Mouse (Mus musculus) testis, adult 2 months (tissue): ENCODE results near the gene Car14. TPM values are rescaled to one million over a fixed set of nuclear protein-coding genes. Genes with fewer than 3 reads are reported as not detected.
"Not testable (repeated sequence)": the region's sequence is repeated elsewhere in the genome, so short reads cannot be mapped to it uniquely, and the experiment has no call there.

Experiments used
- H3K27ac ChIP-seq: fragments of 200-500 bp; 2 replicates; pipeline ENCODE4 v1.5.1; 2012; ENCODE audit warnings: low read depth, low read length; ENCODE audit not compliant: control insufficient read depth, insufficient read depth
- H3K27me3 ChIP-seq: fragments of 200-500 bp; 2 replicates; pipeline ENCODE4 v1.6.1; 2012; ENCODE audit warnings: mild to moderate bottlenecking, low read length, moderate library complexity; ENCODE audit not compliant: control insufficient read depth, insufficient read depth
- H3K36me3 ChIP-seq: fragments of 200-500 bp; 2 replicates; pipeline ENCODE4 v1.6.1; 2012; ENCODE audit warnings: mild to moderate bottlenecking, low read length; ENCODE audit not compliant: control insufficient read depth, insufficient read depth
- H3K4me1 ChIP-seq: fragments of 200-500 bp; 2 replicates; pipeline ENCODE4 v1.6.1; 2012; ENCODE audit warnings: low read length; ENCODE audit not compliant: control insufficient read depth, insufficient read depth
- H3K4me3 ChIP-seq: fragments of 200-500 bp; 2 replicates; pipeline ENCODE4 v1.5.1; 2012; ENCODE audit warnings: low read depth, mild to moderate bottlenecking, low read length, moderate library complexity, mixed read lengths; ENCODE audit not compliant: control insufficient read depth
- CTCF ChIP-seq: fragments of 200-500 bp; IDR thresholded peaks from 2 replicates; pipeline ENCODE4 v1.5.1; 2012; ENCODE audit warnings: low read depth, mild to moderate bottlenecking, inconsistent platforms, low read length, moderate library complexity; ENCODE audit not compliant: control insufficient read depth, insufficient read depth, insufficient replicate concordance
- POLR2A ChIP-seq: fragments of 200-500 bp; IDR thresholded peaks from 2 replicates; pipeline ENCODE4 v1.6.1; 2012; ENCODE audit warnings: low read depth, mild to moderate bottlenecking, inconsistent platforms, low read length, moderate library complexity; ENCODE audit not compliant: control insufficient read depth
- polyA plus RNA-seq: library from polyadenylated mRNA; depleted of rRNA; stranded (reverse); fragments of >200 nt; gene quantifications from 2 replicates; pipeline ENCODE4 v1.2.3, GENCODE M21; 2012; rRNA removed

The Car14 gene
- polyA plus RNA-seq, result 2.0 TPM in 2 replicates

GRCm38 (mm10) chr3:95904568-95904967, at the start of gene Car14:
TSS of gene Car14 (minus strand) at chr3:95904691.
- TF ChIP-seq POLR2A (0 out of 2 replicates have a peak, but pooled peaks have one; percentile 18), CTCF (no peak)
- Histone ChIP-seq H3K4me3 (peak within 1 kb of the TSS; percentile 28; the same call in 1 of the 2 replicates), H3K27ac (peak within 1 kb of the TSS; percentile 25), H3K27me3 (no peaks in the 10 kb centered on the region), H3K36me3 (no peaks in the 10 kb centered on the region), H3K4me1 (peaks cover 18% of the 10 kb centered on the region)

- Histone ChIP-seq H3K27me3 (no peaks in the 10 kb centered on the region), H3K4me3 (no peak overlapping the region), H3K36me3 (no peaks in the 10 kb centered on the region), H3K27ac (no peak overlapping the region), H3K4me1 (peaks cover 9% of the 10 kb centered on the region)
- TF ChIP-seq POLR2A (no peak), CTCF (no peak)
Observed at GRCm38 (mm10) chr3:95953522-95953921, 49.0 kb upstream of the Car14 start.

- Histone ChIP-seq H3K27me3 (no peaks in the 10 kb centered on the region), H3K27ac (no peak overlapping the region), H3K36me3 (no peaks in the 10 kb centered on the region), H3K4me3 (no peak overlapping the region), H3K4me1 (peaks cover 9% of the 10 kb centered on the region)
- no peak for TF ChIP-seq CTCF
- TF ChIP-seq POLR2A, result no peak
Observed at GRCm38 (mm10) chr3:95953023-95953422, 48.5 kb upstream of the Car14 start.

GRCm38 (mm10) chr3:95951566-95951965, 47.1 kb upstream of the Car14 start:
- Histone ChIP-seq H3K4me3 (peak overlapping the region; percentile 98), H3K27ac (peak overlapping the region; percentile 93)
- H3K36me3 ChIP-seq, H3K27me3 ChIP-seq, H3K4me1 ChIP-seq: not testable (repeated sequence)

GRCm38 (mm10) chr3:95950763-95951551, 46.5 kb upstream of the Car14 start:
- Histone ChIP-seq H3K27me3 (no peaks in the 10 kb centered on the region), H3K36me3 (no peaks in the 10 kb centered on the region), H3K27ac (peak overlapping the region; percentile 95), H3K4me1 (peaks cover 9% of the 10 kb centered on the region), H3K4me3 (peak overlapping the region; percentile 98)
- peak; percentile 83 for TF ChIP-seq POLR2A
- no peak for TF ChIP-seq CTCF

- Histone ChIP-seq H3K36me3 (no peaks in the 10 kb centered on the region), H3K27me3 (no peaks in the 10 kb centered on the region), H3K4me3 (no peak overlapping the region), H3K27ac (no peak overlapping the region), H3K4me1 (peaks cover 9% of the 10 kb centered on the region)
- no peak for TF ChIP-seq POLR2A
- no peak for TF ChIP-seq CTCF
Observed at GRCm38 (mm10) chr3:95948325-95948724, 43.8 kb upstream of the Car14 start.

GRCm38 (mm10) chr3:95945731-95946240, 41.3 kb upstream of the Car14 start:
- H3K27ac ChIP-seq, result no peak overlapping the region
- peaks cover 5% of the 10 kb centered on the region for H3K4me1 ChIP-seq
- peak overlapping the region; percentile 62 for H3K4me3 ChIP-seq
- no peak for TF ChIP-seq POLR2A
- TF ChIP-seq CTCF, result no peak
- no peaks in the 10 kb centered on the region for H3K27me3 ChIP-seq
- no peaks in the 10 kb centered on the region for H3K36me3 ChIP-seq
